Mouse (Mus musculus): ENCODE results near the gene Bhlhe40.

DNA sequence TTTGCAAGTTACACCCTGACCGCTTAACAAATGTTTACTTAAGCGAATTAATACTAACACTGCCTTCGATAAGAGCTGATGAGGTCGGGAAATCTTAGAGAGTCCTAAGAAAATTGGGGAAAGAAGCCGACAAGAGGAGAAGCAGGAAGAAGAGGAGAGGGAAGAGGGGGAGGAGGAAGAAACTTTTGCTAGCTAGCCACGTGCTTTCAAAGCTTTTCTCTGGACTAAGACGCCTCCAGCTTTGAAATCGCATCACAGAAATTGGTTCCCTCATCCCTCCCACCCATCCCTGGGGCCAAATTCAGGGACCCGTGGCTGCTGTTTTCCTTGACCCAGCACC is 48.7 kb downstream of the Bhlhe40 start:
- TF ChIP-seq CTCF (IDR thresholded peaks at IDR 0.05; ENCODE audit: low read depth, low read length) (no peak), TAL1 (conservative IDR thresholded peaks at IDR 0.05; ENCODE audit: low read depth, low read length) (no peak), GATA1 (IDR thresholded peaks at IDR 0.05; ENCODE audit: borderline replicate concordance, low read length) (no peak)

All from G1E (cell line).